Mouse (Mus musculus): ENCODE data around the gene Tet3. TPM values are rescaled to one million over a fixed set of nuclear protein-coding genes. Genes with fewer than 3 reads are reported as not detected.

The Tet3 gene
- polyA plus RNA-seq, 1 experiment from 2014 or later = 45.1 TPM

DNA sequence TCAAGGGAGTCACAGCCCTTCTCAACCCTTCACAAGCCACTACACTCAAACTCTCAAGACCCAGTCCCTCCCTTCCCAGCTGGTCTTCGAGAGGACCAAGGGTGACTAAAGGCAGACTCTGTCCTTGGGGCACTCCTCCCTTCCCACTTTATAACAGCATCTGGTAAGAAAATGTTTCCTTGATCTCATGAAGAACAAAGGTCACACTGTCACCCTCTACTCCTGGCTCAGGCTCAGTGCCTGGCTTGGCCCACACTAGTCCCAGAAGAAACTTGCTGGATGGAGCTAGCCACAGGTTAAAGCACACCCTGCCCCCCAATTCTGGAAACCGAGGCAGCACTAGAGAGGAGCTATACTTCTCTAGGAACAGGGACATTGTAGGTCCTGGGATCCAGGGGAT is 13.1 kb downstream of the Tet3 start:
- no peaks in the 10 kb centered on the region for H3K27me3 ChIP-seq (replicated peaks; ENCODE audit: low read depth, poor library complexity, severe bottlenecking)
- DNase-seq (ENCODE audit: low spot score) = no peak
- H3K4me1 ChIP-seq = peaks cover 91% of the 10 kb centered on the region
- H3K4me3 ChIP-seq = no peak overlapping the region
- peaks cover 74% of the 10 kb centered on the region for H3K36me3 ChIP-seq (replicated peaks)
- no peaks in the 10 kb centered on the region for H3K9me3 ChIP-seq
- H3K27ac ChIP-seq (replicated peaks) = no peak overlapping the region
- WGBS = 64% methylated on average over 2 of the region's 2 CpGs

DNA sequence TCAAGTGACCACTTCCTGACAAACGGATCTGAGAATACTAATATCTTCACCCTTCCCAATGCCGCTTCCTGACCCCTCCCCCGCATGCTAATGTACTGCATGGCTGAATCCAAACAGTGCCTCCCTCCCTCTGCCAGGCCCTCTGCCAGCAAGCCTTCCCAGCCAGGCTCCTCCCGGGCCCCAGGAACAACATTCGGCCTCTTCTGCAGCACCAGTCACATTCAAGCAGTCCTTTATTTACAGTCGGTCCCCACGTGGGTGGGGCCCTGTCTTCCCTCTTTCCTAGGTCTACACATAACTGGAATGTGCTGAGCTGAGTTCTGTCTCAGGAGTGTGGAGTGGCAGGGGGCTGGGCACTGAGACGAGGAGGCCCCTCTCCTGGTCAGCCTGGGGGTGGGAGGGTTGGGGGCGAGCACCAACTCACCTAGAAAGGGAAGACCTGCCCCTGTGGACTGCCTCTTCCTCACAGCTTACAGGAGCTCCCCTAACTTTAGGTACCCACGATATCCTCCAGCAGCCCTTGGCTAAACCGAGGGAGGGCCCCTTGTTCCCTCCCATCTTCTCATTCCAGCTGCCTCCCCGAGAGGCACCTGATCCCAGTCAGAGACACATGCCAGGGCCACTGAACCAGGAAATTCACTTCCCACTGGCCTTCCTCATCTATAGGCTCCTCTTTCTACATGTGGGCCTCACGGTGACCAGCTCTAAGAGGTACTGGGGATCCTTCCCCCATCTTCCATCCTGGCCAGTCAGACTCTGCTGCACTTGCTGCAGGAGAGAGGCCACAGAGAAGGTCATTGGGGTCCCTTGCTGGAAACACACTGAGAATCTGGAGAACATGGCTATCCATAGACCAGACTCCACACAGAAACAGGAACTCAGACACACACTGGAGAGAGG is 15.2 kb downstream of the Tet3 start:
- WGBS = 15% methylated on average over 13 of the region's 13 CpGs
- H3K27me3 ChIP-seq (replicated peaks; ENCODE audit: low read depth, poor library complexity, severe bottlenecking) = no peaks in the 10 kb centered on the region
- H3K9me3 ChIP-seq = no peaks in the 10 kb centered on the region
- H3K27ac ChIP-seq (replicated peaks) = peak overlapping the region; percentile 65
- peaks cover 91% of the 10 kb centered on the region for H3K4me1 ChIP-seq
- peak overlapping the region; percentile 78; the same call in 1 of the 2 replicates for H3K4me3 ChIP-seq
- DNase-seq (ENCODE audit: low spot score) = peak; percentile 49
- peaks cover 69% of the 10 kb centered on the region for H3K36me3 ChIP-seq (replicated peaks)

DNA sequence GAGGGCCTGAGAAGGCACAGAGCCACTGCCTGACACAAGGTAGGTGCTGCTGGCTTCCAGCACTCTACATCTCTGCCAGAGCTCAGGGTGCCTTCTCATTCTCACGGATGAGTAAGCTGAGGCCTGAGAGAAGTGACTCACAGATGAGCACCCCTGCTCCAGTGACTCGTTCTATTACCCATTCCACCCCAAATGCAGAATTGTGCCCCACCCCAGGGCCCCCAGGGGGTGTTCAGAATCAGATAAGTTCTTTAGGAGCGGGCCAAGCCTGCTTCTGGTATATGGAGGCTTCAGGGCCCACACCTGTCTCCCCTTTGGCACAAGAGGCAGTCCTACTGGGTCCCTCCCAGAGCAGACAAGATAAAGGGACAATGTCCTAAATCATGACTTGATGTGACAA is 16.2 kb downstream of the Tet3 start:
- H3K27ac ChIP-seq (replicated peaks) = peak overlapping the region; percentile 10; the same call in 1 of the 2 replicates
- no peaks in the 10 kb centered on the region for H3K27me3 ChIP-seq (replicated peaks; ENCODE audit: low read depth, poor library complexity, severe bottlenecking)
- no peak for DNase-seq (ENCODE audit: low spot score)
- peaks cover 98% of the 10 kb centered on the region for H3K4me1 ChIP-seq
- H3K9me3 ChIP-seq = no peaks in the 10 kb centered on the region
- peaks cover 69% of the 10 kb centered on the region for H3K36me3 ChIP-seq (replicated peaks)
- 46% methylated on average over 3 of the region's 3 CpGs for WGBS
- H3K4me3 ChIP-seq = peak overlapping the region; percentile 78

DNA sequence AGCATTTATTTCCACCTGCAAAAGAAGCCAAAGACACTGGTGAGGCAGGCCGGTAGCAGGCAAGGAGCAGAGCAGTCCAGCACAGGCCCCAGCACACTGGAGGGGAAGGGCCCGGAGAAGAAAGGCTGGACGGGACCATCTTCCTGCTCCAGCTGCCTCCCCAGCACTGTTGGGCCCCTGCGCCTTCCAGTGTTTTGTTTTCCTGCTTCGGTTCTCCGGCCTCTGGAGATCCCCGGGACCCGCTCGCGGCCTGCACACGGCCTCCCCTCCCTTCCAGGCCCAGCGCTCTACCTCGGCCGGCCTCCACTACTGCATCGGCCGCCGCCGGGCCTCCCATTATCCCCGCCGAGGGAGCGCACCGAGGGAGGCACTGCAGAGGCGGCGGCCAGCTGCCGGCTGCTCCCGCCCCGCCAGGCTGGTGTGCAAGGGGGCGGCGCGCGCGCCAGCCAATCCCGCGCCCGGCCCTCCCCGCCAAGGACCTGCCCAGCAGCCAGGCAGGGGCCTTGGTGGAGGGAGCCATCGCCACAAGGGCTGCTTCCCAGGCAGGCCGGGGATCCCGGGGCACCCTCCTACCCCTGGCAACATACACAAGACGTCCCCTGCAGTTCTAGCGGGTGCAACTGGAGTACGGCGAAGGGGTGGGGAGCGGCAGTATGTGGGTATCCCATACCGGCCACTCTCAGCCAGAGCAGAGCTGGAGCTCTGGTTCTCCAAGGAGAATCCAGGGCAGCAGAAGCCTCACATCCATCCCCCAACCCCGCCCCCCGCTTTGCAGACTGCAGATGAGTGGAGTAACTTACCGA is 17.4 kb downstream of the Tet3 start:
- Histone ChIP-seq H3K27ac (replicated peaks) (peak overlapping the region; percentile 91), H3K9me3 (no peaks in the 10 kb centered on the region), H3K36me3 (replicated peaks) (peaks cover 66% of the 10 kb centered on the region), H3K4me3 (peak overlapping the region; percentile 78), H3K4me1 (peaks cover 90% of the 10 kb centered on the region), H3K27me3 (replicated peaks; ENCODE audit: low read depth, poor library complexity, severe bottlenecking) (no peaks in the 10 kb centered on the region)
- WGBS = under 1% methylated on average over 48 of the region's 48 CpGs
- peak; percentile 93 for DNase-seq (ENCODE audit: low spot score)

DNA sequence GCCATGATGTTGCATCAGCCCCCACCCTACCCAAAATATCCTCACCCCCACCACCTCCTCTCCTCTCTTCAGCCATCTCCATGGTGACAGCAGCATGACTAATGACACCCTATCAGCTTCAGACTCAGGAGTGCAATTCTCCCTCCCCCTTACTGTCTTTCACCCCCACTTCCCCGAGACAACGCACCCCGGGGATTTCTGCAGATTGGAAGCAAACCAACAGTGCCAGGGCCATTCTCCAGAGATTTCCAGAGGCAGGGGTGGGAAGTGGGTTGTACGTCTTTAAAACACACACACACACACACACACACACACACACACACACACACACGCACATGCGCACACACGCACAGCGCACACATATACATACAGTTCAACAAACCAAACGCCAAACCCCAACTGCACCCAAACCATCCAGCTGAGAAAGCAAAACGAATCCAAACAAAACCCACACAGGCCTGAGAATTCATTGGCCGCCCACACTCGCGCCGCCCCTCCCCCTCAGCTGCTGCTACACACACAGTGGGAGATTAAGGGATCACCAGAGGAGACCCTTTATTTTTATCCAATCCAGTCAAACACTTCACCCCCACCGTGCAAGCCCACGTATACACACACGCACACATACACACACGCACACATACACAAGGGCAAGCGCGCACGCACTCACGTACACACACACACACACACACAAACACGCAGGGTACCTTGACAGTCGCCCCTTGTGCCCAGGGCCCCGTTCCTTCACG is 18.2 kb downstream of the Tet3 start:
- Histone ChIP-seq H3K27me3 (replicated peaks; ENCODE audit: low read depth, poor library complexity, severe bottlenecking) (no peaks in the 10 kb centered on the region), H3K36me3 (replicated peaks) (peaks cover 63% of the 10 kb centered on the region), H3K4me1 (peaks cover 89% of the 10 kb centered on the region), H3K9me3 (no peaks in the 10 kb centered on the region), H3K4me3 (peak overlapping the region; percentile 78), H3K27ac (replicated peaks) (peak overlapping the region; percentile 91)
- WGBS = 6% methylated on average over 26 of the region's 26 CpGs
- peak; percentile 82 for DNase-seq (ENCODE audit: low spot score)

DNA sequence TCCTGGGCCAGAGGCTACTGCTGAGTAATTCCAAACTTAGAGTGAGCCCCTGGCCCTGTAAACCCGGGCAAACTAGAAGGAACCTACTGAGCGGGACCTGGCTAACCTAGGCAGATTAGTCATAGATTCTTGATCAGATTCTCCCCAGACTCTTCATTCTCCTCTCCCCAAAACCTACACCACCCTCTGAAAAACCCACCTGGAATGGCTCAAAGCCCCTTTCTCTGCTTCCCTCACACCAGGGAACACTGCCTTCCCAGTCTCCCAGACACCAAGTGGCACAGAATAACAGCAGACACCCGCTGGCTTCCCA is 18.7 kb downstream of the Tet3 start:
- WGBS = 27% methylated on average over 3 of the region's 3 CpGs
- Histone ChIP-seq H3K27ac (replicated peaks) (peak overlapping the region; percentile 91), H3K4me3 (peak overlapping the region; percentile 78), H3K9me3 (no peaks in the 10 kb centered on the region), H3K27me3 (replicated peaks; ENCODE audit: low read depth, poor library complexity, severe bottlenecking) (no peaks in the 10 kb centered on the region), H3K36me3 (replicated peaks) (peaks cover 62% of the 10 kb centered on the region), H3K4me1 (peaks cover 91% of the 10 kb centered on the region)
- no peak for DNase-seq (ENCODE audit: low spot score)

DNA sequence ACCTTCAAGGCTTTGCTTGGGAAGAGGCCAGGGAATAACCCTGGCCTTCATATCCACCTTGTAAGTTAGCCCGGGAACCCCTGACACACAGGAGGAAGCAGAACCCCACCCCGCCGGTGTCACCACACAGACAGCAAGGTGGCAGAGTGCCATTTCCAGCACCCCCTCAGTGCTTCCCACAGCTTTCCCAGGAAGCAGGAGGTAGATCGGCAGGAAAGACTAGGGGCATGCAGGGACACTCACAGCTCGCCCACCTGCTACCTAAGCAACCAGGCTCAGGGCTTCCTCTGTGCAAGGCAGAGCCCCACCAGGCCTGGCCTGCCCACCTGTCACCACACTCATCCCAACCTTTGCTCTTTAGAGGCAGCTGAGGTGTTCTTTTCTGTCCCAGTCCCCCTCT is 19.1 kb downstream of the Tet3 start:
- peaks cover 91% of the 10 kb centered on the region for H3K4me1 ChIP-seq
- peak overlapping the region; percentile 78 for H3K4me3 ChIP-seq
- H3K9me3 ChIP-seq = no peaks in the 10 kb centered on the region
- DNase-seq (ENCODE audit: low spot score) = no peak
- 76% methylated on average over 5 of the region's 5 CpGs for WGBS
- H3K36me3 ChIP-seq (replicated peaks) = peaks cover 62% of the 10 kb centered on the region
- H3K27ac ChIP-seq (replicated peaks) = peak overlapping the region; percentile 91
- H3K27me3 ChIP-seq (replicated peaks; ENCODE audit: low read depth, poor library complexity, severe bottlenecking) = no peaks in the 10 kb centered on the region

DNA sequence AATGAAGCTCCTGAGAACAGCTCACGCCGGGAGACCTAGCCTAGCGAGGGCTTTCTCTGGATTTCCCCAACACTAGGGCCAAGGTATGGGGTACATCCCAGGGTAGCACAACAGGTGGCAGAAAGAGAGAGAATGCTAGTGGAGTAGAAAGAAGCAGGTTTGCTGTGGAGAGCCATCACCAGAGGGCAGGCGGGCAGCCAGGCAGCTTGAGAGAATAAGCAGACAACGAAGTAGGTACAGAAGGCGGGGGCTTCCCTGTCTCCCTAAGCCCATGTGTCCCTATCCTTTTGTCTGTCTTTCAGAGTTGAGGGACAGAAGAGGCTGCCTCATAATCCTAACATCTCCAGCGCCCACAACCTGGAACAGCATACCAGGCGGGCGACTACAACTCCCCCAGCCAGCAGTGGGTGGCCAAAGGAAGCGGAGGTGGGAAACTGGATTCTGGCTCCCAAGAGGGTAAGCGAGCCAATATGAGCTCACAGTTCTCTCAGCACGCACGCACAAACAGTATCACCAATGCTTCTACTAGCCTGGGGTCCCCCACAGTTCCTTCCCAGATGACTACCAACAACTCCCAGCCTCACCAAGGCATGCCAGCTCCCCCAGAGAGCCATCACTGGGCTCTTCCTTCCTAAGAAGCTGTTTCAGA is 19.6 kb downstream of the Tet3 start:
- Histone ChIP-seq H3K9me3 (no peaks in the 10 kb centered on the region), H3K27ac (replicated peaks) (0 out of 2 replicates have a peak overlapping the region, but pooled peaks have one; percentile 91), H3K4me3 (peak overlapping the region; percentile 78), H3K27me3 (replicated peaks; ENCODE audit: low read depth, poor library complexity, severe bottlenecking) (no peaks in the 10 kb centered on the region), H3K36me3 (replicated peaks) (peaks cover 62% of the 10 kb centered on the region), H3K4me1 (peaks cover 89% of the 10 kb centered on the region)
- no peak for DNase-seq (ENCODE audit: low spot score)
- WGBS = 83% methylated on average over 13 of the region's 13 CpGs

DNA sequence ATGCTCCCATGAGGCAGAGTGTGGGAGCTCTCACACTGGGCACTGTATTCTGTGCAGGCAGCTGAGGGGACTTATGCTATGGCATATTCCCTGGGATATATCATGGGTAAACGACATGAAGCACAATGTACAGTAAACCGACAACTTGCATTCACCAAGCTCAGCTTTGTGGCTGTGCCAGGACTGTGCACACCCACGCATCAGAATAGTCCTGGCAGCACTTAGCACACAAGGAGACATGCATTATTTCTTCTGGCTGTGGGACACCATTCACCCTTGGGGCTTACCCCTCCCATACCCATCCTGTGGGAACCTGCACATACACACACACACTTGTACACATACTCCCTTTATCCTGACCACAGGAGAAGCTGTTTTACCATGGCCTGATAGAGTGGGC is 20.3 kb downstream of the Tet3 start:
- Histone ChIP-seq H3K36me3 (replicated peaks) (peaks cover 64% of the 10 kb centered on the region), H3K4me3 (0 out of 2 replicates have a peak overlapping the region, but pooled peaks have one; percentile 18), H3K27ac (replicated peaks) (no peak overlapping the region), H3K9me3 (no peaks in the 10 kb centered on the region), H3K27me3 (replicated peaks; ENCODE audit: low read depth, poor library complexity, severe bottlenecking) (no peaks in the 10 kb centered on the region), H3K4me1 (peaks cover 89% of the 10 kb centered on the region)
- DNase-seq (ENCODE audit: low spot score) = no peak
- WGBS = 93% methylated on average over 3 of the region's 3 CpGs

DNA sequence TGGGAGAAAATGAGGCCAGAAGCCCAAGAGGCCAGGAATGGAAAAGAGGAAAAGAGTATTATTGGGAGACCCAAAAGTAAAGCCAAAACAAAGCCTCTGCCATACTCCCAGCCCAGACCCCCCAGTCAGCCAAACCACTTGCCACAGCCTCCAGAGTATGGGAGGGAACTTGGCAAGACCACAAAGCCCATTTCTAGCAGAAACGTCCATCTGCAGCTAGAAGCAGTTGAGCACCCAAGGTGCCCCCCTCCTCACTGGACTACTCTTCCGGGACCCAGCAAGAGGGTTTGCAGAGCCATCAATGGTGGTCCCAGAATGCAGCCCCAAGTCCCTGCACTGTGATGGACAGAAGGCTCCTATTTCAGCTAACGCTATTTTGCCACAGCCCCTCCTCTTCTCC is 21.1 kb downstream of the Tet3 start:
- Histone ChIP-seq H3K27ac (replicated peaks) (no peak overlapping the region; the same call in 1 of the 2 replicates), H3K4me1 (peaks cover 89% of the 10 kb centered on the region), H3K36me3 (replicated peaks) (peaks cover 68% of the 10 kb centered on the region), H3K9me3 (no peaks in the 10 kb centered on the region), H3K4me3 (no peak overlapping the region), H3K27me3 (replicated peaks; ENCODE audit: low read depth, poor library complexity, severe bottlenecking) (no peaks in the 10 kb centered on the region)
- DNase-seq (ENCODE audit: low spot score) = no peak
- WGBS = 69% methylated on average over 3 of the region's 3 CpGs

DNA sequence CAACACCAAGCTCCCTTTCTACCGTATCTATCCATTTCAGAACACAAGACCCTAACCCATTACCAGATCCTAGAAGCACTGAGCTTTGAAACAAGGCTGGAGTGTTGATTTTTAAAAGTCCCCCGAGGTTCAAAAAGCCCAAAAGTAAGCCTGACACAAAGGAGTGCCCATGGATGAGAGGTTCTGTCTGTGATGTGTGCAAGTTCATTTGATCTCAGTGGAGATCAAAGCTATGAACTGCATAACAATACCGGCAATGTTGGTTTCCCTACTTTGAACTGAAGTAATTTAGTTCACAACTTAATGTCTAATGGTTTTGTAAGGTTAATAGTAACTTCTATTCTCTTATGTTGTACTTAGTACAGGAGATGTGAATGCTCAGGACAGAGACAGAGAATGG is 21.7 kb downstream of the Tet3 start:
- DNase-seq (ENCODE audit: low spot score) = no peak
- Histone ChIP-seq H3K27me3 (replicated peaks; ENCODE audit: low read depth, poor library complexity, severe bottlenecking) (no peaks in the 10 kb centered on the region), H3K27ac (replicated peaks) (no peak overlapping the region), H3K4me3 (no peak overlapping the region), H3K36me3 (replicated peaks) (peaks cover 74% of the 10 kb centered on the region), H3K4me1 (peaks cover 89% of the 10 kb centered on the region), H3K9me3 (no peaks in the 10 kb centered on the region)
- 95% methylated on average over 3 of the region's 3 CpGs for WGBS

DNA sequence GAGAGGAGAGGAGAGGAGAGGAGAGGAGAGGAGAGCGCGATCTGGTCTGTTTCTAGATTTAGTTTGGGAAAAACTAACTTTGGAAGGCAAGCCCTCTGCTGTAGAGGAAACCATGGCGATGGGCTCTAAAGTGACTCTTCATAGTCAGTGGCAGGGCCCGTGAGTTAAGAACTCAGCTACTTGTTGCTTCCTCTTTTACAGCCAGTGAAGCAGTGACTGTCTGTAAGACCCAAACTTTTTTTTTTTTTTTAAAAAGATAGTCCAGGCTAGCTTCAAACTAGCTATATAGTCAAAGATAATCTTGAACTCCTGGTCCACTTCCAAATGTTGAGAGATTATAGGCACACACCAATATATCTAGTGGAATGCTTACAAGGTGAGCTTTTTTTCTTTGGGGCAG is 22.3 kb downstream of the Tet3 start:
- no peaks in the 10 kb centered on the region for H3K27me3 ChIP-seq (replicated peaks; ENCODE audit: low read depth, poor library complexity, severe bottlenecking)
- WGBS = 81% methylated on average over 4 of the region's 4 CpGs
- H3K4me3 ChIP-seq = no peak overlapping the region
- H3K9me3 ChIP-seq = no peaks in the 10 kb centered on the region
- DNase-seq (ENCODE audit: low spot score) = no peak
- H3K36me3 ChIP-seq (replicated peaks) = peaks cover 78% of the 10 kb centered on the region
- H3K27ac ChIP-seq (replicated peaks) = no peak overlapping the region
- H3K4me1 ChIP-seq = peaks cover 84% of the 10 kb centered on the region
